Mouse (Mus musculus) layer of hippocampus, adult 18-20 months (tissue): ENCODE measurements around the gene Prm2. TPM values are rescaled to one million over a fixed set of nuclear protein-coding genes. Genes with fewer than 3 reads are reported as not detected.
A peak's percentile ranks its signal among the peaks of the same experiment; 100 is the strongest.

Experiments
- DNase-seq, 2 experiments: peaks; one replicate each; pipeline ENCODE4 v3.0.0; 2022; ENCODE audit warnings: low spot score in 2 of 2
- total RNA-seq, 2 experiments: library from RNA; stranded (reverse); gene quantifications; 2 replicates each; pipeline ENCODE4 v1.2.3; 2021

Gene Prm2
- total RNA-seq, 2 experiments from 2014 or later, result not detected

DNA sequence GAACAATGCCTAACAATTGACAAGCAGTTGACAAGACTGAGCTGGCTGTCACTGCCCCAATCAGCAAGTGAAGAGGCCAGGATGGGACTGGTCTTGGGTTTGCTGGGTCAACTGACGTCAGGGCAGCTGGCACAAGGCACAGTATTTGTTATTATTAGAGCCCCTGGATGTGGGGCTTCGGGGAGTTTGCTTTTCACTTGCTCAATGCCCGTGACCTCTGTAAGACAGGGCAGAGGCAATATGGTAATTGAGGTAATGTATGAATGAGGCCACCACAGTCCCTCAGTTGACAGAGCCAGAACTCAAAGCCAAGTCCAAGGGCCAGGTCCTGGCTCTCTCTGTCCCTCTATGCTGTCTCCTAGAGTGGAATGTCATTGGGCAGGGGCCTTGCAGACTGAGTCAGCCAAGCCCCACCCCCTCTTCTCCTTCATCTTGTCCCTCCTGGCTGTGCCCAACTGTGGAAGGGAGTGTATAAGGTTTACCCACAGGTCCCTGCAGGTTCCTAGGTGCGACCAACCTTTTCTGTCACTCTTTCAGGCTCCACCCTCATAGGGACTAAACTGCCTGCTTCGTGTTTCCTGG is 18.3 kb downstream of the Prm2 start:
- DNase-seq, result no peak

DNA sequence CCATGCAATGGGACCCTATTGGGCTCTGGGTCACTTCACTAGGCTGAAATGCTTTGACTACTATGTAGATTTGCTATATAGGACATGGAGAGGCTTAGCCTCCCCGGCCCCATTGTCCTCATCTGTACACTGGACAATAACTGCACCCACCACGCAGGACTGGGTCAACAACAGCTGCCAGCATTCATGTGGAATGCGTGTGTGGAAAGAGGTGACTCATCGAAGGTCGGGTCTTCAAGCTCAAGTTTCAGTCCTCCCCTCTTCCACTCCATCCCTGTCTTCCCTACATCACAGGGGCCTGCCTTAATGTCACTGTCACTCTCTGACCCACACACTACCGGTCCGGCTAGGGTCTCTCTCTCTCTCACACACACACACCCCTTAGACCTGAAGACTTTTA is 19.6 kb downstream of the Prm2 start:
- no peak for DNase-seq

DNA sequence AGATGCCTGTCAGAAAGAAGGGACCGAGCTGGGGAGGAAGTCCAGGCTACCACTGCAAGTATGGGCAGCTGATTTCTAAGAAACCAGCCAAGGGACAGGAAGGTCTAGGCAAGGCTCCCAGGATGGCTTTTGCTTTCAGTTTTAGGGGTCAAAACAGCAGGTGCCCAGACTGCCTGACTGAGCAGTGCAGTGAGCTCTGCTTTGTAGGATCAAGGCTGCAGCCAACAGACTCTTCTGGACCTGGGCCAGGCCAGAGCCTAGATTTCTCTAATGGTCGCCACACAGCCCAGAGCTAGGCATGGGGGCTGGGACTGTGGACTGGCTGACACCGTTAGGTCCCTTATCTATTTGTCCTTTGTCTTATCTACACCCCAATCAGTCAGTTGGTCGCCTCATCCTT is 21.2 kb downstream of the Prm2 start:
- no peak for DNase-seq

DNA sequence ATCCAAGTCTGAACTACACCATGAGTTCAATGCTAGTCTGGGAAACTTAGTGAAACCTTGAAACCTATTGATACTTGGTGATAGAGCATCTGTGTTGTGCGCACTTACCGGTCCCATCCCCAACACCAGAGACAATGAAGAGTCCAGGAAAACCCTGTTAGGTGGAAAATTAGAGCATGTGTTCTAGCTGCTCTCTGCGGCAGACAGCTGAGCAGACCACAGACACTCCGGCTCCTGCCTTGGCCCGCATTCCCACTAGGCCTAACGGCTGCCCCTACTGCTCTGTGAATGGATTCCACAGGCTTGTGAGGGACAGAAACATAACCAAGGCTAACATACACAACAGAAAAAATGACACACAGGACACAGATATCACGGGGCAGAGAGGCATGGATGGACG is 22.4 kb downstream of the Prm2 start:
- DNase-seq, result no peak

DNA sequence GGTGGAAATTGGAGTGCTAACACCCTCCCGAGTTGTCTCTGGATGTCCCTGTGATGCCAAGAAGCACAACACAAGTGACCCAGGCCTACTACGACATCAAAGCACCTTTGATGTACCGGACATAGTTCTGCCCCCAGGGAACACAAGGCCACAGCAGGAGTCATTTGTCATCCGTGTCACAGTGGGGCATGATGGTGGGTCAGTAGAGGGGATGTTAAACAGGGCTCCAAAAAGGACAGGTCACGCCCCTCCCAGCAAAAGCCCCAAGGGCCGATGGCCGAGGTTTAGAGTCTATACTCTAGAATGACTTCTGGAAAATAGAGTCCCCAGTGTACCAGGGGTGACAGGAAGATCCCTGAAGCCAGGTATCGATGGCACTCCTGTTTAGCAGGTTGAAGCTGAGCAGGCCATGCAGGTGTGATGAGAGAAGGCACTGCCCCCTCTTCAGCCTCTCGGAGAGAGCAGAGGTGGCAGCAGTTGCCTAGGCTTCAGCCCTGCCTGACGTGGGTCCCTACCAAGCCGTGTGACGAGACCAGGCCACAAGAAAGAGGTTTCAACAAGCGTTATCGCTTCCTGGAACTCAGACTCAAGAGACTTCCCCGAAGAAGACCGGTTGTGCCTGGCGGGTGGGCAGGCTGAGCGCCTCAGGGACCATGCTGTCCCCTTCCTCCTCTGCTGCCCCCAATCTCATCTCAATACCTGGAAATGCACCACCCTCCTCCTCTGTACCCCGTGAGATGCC is 24.0 kb downstream of the Prm2 start:
- no peak for DNase-seq

DNA sequence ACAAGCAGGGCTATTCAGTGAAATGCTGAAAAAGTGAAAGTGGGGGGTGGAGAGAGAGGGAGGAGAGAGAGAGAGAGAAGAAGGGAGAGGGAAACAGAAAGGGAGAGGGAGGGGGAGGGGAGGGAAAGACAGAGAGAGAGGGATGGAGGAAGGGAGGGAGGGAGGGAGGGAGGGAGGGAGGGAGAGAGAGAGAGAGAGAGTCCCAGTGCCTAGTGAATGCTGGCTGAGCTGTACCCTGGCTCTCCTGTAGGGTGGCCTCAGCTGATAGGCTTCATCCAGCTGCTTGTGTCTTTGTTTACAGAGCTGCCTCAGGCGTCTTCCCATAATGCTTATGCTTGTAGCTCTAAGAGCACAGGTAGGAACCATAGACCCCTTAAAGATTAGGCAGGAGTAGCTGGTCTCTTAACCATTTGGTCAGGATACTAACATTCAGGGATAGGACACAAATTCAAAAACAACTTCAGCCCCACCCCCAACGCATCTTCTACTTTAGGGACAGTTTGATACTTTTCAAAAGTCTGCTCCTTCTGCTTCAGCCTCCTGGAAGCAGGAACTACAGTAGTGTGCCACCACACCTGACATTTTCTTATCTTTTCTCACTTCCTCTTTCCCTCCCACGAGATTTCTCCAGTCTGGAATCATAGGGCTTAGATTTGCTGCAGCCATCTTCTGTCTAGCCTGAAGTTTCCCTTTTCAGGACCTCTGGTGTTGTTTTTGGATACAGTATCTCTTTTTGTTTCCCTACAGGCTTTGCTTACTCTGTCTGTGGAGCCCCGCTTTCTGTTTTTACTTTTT is 25.2 kb downstream of the Prm2 start:
- DNase-seq, result no peak

DNA sequence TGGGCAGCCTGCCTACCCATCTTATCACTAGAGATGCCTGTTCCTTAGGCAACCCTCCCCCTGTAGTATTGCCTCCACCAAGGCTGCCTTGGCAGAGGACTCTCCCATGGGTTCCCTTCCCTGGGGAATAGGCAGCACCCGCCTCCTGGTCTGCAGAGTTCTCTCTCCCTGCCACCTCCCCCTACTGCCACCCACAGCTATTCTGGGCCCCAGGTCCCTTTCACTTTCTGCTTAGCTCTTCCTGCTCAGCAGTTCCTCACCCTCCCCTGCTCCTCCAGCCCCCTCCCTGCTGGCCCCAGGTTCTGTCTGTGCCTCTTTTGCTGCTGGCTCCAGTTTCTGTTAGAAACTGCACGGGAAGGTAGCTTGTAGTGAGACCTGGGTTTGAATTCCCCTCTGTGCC is 26.3 kb downstream of the Prm2 start:
- DNase-seq, result no peak

DNA sequence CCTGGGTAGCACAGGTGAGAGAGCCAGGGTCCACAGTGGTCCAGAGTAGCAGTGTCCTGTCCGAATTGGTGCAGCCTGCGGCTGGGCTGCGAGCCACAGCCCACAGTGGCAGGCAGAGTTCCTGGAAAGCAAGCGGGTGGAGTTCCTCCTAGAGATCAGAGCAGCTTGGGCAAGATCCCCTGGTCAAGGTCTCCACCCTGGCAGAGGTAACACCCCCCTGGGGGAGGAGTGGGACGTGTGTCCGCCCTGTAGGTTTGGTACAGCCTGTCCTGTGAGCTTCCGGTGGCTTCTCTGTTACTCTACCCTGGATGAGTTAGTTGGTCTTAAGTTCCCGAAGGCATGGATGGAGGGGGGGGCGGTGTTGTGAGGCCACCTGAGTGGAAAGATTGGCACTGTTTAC is 27.1 kb downstream of the Prm2 start:
- no peak for DNase-seq

DNA sequence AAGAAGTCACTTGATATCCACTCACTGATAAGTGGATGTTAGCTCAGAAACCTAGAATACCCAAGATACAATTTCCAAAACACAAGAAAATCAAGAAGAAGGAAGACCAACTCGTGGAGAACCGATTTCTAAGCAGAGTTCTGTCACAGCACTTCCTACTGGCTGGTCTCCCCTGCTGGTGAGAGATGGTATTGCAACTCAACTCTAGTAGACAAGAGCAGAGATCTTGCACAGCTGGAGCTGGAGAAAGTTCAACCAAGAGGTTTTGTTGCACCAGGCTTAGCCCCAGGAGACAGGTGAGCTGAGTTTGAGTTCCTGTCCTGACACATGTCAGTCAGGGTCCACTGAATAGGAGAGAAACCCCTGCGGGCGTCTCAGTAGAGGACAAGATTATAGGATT is 28.8 kb downstream of the Prm2 start:
- peak; percentile 29 to 76 for DNase-seq

DNA sequence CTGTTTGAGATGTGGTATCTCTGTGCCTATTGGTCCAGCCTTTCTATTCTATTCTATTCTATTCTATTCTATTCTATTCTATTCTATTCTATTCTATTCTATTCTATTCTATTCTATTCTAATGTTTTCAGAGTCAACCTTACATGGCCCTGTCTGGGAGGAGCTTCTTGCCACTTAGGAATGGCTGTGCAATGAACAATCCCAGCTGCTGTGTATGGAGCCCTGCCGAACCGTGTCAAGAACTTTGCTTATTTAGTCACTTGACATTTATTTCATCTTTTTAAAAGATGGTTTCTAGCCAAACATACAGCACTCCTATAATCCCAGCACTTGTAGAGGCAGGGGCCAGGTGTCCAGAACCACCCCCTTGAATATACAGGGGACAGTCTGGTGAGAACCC is 31.6 kb downstream of the Prm2 start:
- DNase-seq, result no peak

DNA sequence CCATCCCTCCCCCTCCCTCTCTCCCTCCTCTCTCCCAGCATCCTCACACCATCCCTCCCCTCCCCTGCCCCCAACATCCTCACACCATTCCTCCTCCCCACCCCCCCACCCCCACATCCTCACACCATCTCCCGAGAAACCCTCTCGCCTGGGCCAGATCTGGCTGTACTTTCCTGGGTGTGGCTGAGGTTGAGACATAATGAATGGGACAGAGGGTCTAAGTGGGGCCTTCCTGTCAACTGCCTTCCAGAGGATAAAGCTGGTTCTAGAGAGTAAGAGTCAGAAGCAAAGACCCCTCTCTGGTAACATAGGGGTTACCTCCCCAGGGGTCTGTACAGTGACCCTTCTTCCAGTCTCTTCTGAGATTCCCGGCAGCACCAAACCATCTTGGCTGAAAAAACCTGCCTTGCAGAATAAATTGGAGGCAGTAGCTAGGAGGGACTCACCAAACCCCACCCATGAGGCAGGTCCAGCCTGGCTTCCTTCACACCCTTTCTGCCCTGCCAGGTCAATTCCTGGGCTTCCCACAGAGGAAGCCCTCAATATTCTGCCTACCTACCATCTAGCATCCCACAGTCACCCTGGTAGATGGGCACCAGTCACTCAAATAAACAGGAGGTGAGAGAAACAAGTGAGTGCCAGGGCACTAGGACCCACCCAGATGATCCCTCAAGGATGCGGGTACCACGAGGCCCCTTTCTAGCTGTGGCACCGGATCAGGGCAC is 32.2 kb downstream of the Prm2 start:
- DNase-seq, result no peak

DNA sequence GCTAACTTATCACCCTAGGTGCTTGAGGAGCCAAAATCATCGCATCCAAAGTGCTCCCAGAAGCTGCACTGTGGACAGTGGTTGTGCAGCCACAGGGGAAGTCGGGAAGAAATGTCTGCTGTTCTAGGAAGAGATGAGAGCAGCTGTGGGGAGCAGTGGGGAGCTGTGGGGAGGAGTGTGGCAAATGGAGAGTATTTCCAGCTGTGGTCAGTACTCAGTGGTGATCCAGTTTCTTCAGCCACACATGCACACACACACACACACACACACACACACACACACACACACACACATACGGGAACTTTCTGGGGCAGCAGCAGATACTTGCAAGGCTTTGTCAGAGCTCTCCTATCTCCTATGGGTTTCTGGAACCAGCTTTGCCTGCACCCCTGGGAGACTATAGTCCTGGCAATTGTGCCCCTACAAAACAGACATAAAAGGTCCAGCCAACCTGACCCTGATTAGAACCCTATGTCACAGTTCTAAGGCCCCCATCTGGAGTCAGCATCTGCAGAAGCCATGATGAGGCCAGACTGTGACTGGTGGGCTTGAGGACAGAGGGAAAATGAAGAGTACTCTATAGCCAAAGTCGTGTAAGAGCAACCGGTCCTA is 33.3 kb downstream of the Prm2 start:
- no peak for DNase-seq

DNA sequence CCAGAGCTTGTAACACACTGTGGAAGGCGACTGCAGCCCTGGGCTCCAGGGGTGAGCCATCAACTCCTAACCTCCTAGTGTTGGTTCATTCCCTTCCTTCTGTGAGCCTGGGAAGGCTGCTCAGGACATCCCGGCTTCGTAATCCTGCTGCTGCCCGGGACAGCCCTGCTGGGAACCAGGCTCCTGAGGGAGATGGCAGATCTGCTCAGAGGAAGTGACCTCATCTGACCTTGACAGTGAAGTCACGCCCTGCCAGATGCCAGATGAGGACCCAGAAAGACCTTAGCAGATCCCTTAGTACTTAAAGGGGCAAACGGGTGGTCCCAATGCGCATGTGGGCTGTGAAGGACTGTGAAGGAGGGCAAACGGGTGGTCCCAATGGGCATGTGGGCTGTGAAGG is 34.8 kb downstream of the Prm2 start:
- DNase-seq, result no peak

DNA sequence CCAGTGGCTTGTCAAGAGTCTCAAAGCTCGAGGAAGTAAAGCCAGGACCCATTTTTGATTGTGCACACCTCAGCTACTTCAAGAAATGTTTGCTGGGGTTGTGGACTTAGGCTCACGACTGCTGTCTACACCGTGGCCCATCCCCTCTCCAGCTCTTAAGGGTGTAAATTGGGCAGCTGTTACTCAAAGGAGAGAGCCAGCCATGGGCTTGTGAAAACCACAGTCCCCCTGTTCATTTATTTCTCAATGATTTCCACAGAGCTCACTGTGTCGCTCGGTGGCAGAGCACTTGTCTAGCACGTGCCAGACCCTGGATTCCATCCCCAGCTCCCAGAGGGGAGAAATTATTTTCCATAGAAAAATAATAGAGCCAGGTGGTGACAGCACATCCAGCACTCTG is 39.8 kb downstream of the Prm2 start:
- DNase-seq, result no peak

DNA sequence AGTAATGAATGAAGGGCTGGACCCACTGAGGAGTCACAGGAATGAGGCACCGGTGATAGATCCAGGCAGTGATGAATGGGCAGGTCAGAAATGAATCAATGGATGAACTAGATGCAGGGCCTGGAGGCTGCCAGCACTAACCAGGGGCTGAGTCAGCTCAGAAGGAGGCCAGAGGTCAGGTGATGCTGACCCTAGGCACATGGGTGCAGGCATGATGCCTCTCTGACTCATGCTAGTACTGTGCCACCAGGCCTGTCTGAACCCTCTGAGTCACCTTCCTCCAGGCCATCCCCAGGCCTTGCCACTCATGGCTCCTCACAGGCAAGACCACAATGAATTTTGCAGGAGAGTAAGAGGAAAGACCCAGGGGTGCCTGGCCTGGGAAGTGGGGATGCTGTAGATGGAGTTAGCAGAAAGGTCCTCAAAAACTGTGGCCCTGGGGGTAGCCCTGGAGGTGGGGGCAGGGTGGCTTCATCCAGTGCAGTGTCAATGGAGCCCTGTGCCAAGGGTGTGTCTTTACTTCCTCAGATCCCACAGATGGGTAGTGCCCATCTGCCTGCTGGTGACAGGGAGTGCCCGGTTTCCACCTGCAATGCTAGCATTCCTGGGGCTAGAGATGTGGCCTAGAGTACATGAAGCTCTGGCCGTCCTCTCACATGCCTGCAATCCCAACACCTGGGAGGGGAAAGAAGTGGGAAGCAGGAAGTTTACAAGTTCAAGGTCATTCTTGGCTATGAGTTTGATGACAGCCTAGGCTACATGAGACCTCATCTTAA is 41.2 kb downstream of the Prm2 start:
- no peak for DNase-seq

DNA sequence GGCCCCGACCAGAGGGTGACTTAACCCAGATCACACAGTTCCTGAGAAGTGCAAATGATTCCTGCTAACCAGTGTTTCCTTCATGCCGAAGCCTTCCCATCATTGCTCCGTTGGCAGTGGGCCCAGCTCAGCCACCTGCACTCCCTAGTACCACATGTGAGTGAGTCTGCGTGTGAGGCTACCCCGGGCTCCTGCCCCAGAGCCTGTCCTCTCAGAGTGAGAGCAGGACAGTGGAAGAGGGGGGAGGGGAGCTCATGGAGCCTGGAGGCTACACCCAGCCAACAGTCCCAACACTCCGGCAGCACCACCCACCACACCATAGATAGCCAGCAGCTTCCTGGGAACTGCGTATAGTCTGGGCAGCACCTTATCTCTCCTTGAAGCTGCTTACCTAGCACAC is 46.1 kb downstream of the Prm2 start:
- DNase-seq, result peak in 1 of 2 experiments; percentile 43

DNA sequence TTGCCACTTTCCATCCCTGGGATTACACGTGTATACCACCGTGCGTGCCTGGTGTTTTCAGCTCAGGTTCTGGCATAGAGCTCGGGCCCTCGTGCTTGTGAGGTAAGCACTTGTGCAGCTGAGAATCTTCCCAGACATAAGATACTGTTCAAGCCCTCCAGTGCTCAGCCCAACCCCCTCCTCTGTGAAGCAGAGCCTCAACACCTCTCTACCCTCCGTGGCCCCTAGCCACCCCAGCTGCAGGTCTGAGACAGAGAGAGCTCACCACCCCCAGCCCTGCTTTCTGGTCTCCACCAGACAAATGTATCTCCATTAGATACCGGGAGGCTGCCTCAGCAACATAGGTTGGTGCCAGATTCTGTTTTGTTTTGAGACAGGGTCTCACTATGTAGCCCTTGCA is 46.7 kb downstream of the Prm2 start:
- DNase-seq, result no peak
